Mouse (Mus musculus) myocyte (in vitro differentiated cells): ENCODE measurements at regions not wholly inside any gene's neighbourhood (a gene's known extent, or its start where the extent isn't known, plus 50 kb on each side); places are given as distances from the start of the nearest gene placed in this dataset.

Source experiments
- CEBPB ChIP-seq: IDR thresholded peaks from 2 replicates; pipeline ENCODE4 v1.6.1; 2011; ENCODE audit warnings: mild to moderate bottlenecking, moderate library complexity; ENCODE audit not compliant: poor library complexity, insufficient read depth, severe bottlenecking
- E2F4 ChIP-seq: IDR thresholded peaks from one replicate; pipeline ENCODE4 v1.6.1; 2011; ENCODE audit warnings: mild to moderate bottlenecking, control low read depth, moderate library complexity; ENCODE audit not compliant: insufficient read depth
- MAX ChIP-seq: IDR thresholded peaks from one replicate; pipeline ENCODE4 v1.6.1; 2011; ENCODE audit warnings: low read depth, mild to moderate bottlenecking, control low read depth
- MYOD1 ChIP-seq, 3 experiments: IDR thresholded peaks; one replicate each; pipeline ENCODE4 v1.6.1; 2011; ENCODE audit warnings: control low read depth in 2 of 3, low read depth in 2 of 3, mild to moderate bottlenecking in 2 of 3, moderate library complexity in 1 of 3; ENCODE audit not compliant: insufficient read length in 2 of 3, control insufficient read depth in 1 of 3
- MYOG ChIP-seq, 3 experiments: IDR thresholded peaks; one replicate each; pipeline ENCODE4 v1.6.1; 2011; ENCODE audit warnings: control low read depth in 2 of 3, low read depth in 2 of 3, mild to moderate bottlenecking in 2 of 3; ENCODE audit not compliant: insufficient read length in 2 of 3, control insufficient read depth in 1 of 3, insufficient read depth in 1 of 3
- POLR2A ChIP-seq: IDR thresholded peaks from one replicate; pipeline ENCODE4 v1.6.1; 2011; ENCODE audit warnings: low read depth, mild to moderate bottlenecking, control low read depth, moderate library complexity; ENCODE audit not compliant: insufficient read length
- POLR2AphosphoS2 ChIP-seq: IDR thresholded peaks from one replicate; pipeline ENCODE4 v1.6.1; 2011; ENCODE audit warnings: low read depth, control low read depth; ENCODE audit not compliant: insufficient read length
- REST ChIP-seq: IDR thresholded peaks from one replicate; pipeline ENCODE4 v1.6.1; 2011; ENCODE audit warnings: mild to moderate bottlenecking, control low read depth, moderate library complexity; ENCODE audit not compliant: insufficient read depth, insufficient read length
- TCF12 ChIP-seq: IDR thresholded peaks from one replicate; pipeline ENCODE4 v1.6.1; 2011; ENCODE audit warnings: mild to moderate bottlenecking, control low read depth; ENCODE audit not compliant: poor library complexity, insufficient read depth, severe bottlenecking
- TCF3 ChIP-seq: IDR thresholded peaks from one replicate; pipeline ENCODE4 v1.6.1; 2011; ENCODE audit warnings: low read depth, control low read depth; ENCODE audit not compliant: insufficient read length
- USF1 ChIP-seq: IDR thresholded peaks from one replicate; pipeline ENCODE4 v1.6.1; 2011; ENCODE audit warnings: low read depth, mild to moderate bottlenecking, control low read depth, moderate library complexity

GRCm38 (mm10) chr19:14259223-14259622 lies 338.6 kb downstream of the Tle4 start:
- TF ChIP-seq POLR2A (no peak), MAX (no peak), CEBPB (no peak), USF1 (no peak), MYOG (IDR thresholded peaks at IDR 0.05; ENCODE audit: control insufficient read depth in 1 of 3, insufficient read depth in 1 of 3, insufficient read length in 2 of 3, low read depth in 2 of 3) (no peak), POLR2AphosphoS2 (no peak), E2F4 (no peak), TCF3 (no peak), REST (no peak), MYOD1 (IDR thresholded peaks at IDR 0.05; ENCODE audit: control insufficient read depth in 1 of 3, insufficient read length in 2 of 3, low read depth in 2 of 3) (no peak), TCF12 (no peak)
